12 mouse cellular contexts compared by ENCODE assay signal in the genomic region with DNA sequence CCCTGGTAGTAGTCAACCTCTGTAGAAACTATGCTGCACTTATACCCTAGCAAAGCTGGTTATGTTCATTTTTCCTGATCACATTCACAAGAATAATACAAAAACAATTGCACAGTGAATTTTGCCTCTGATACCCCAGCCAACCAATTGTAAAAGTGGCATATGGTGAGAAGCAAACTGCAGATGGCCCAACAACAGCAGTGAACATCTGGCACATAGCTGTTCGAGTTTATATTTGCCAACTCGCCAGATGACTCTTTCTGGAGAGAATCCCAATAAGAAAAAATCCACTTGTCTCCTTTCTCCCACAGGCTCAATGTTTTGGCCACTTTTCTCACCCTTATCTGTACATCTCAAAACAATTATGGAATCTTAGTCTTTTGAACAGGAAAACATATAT.
DNase-seq lines count a peak whose midpoint lies in the region; ATAC-seq and TF ChIP-seq lines count a peak whose summit lies in the region.
"Had no signal": no experiment of that assay in that cellular context is flagged by ENCODE, and none has a peak within 500 bp of the region (broad histone marks: within the 10 kb centered on the region; RNA-seq: fewer than 3 reads in every experiment).

No protein-coding gene starts in this region.

- H3K4me2 ChIP-seq in hindbrain, embryonic 14.5 days (replicated peaks), result no peak overlapping the region
- H3K4me2 ChIP-seq in hindbrain, embryonic 13.5 days, result no peak overlapping the region
- no peak overlapping the region for H3K4me2 ChIP-seq in liver, postnatal 0 days (ENCODE audit: low read depth, low read length)
- H3K4me2 ChIP-seq: heart, embryonic 12.5 days; liver, embryonic 11.5 days had no signal

- no peak for TF ChIP-seq CTCF in liver, postnatal 0 days (IDR thresholded peaks at IDR 0.05; ENCODE audit: low read depth)

- no peaks in the 10 kb centered on the region for H3K4me1 ChIP-seq in hindbrain, embryonic 14.5 days (replicated peaks; ENCODE audit: control insufficient read depth, insufficient read depth, low read length)
- H3K4me1 ChIP-seq in hindbrain, embryonic 13.5 days (replicated peaks), result no peaks in the 10 kb centered on the region
- no peaks in the 10 kb centered on the region for H3K4me1 ChIP-seq in liver, postnatal 0 days (ENCODE audit: insufficient read depth)

- H3K4me3 ChIP-seq in hindbrain, embryonic 14.5 days (replicated peaks; ENCODE audit: low read length), result no peak overlapping the region
- no peak overlapping the region for H3K4me3 ChIP-seq in hindbrain, embryonic 13.5 days
- no peak overlapping the region for H3K4me3 ChIP-seq in liver, postnatal 0 days (ENCODE audit: low read depth, low read length)
- H3K4me3 ChIP-seq: heart, embryonic 12.5 days had no signal

- no peaks in the 10 kb centered on the region for H3K36me3 ChIP-seq in hindbrain, embryonic 14.5 days (replicated peaks; ENCODE audit: control insufficient read depth, insufficient read depth)
- H3K36me3 ChIP-seq in hindbrain, embryonic 13.5 days, result no peaks in the 10 kb centered on the region
- H3K36me3 ChIP-seq in liver, postnatal 0 days (replicated peaks; ENCODE audit: insufficient read depth, low read length), result no peaks in the 10 kb centered on the region
- H3K36me3 ChIP-seq: heart, embryonic 12.5 days had no signal

- H3K9ac ChIP-seq in hindbrain, embryonic 14.5 days, result no peak overlapping the region
- no peak overlapping the region for H3K9ac ChIP-seq in hindbrain, embryonic 13.5 days
- H3K9ac ChIP-seq in liver, postnatal 0 days (replicated peaks), result no peak overlapping the region
- H3K9ac ChIP-seq: heart, embryonic 12.5 days had no signal

- peak; percentile 52 for DNase-seq in hindbrain, embryonic 14.5 days (ENCODE audit: low spot score)
- peak; percentile 4 for DNase-seq in NIH3T3 (ENCODE audit: low read depth)
- DNase-seq in brain, adult 2 months (ENCODE audit: low read depth, low spot score), result peak; percentile 74
- DNase-seq in layer of hippocampus, postnatal 10 days (ENCODE audit: low spot score in 2 of 2), result peak; percentile 12 to 29
- DNase-seq in urinary bladder, adult 2 months (ENCODE audit: low spot score), result no peak
- DNase-seq in liver, postnatal 0 days, result no peak
- DNase-seq in ovary, postnatal 14 days (ENCODE audit: low spot score), result no peak
- DNase-seq: kidney, postnatal 14 days had no signal

- TF ChIP-seq EP300 in liver, postnatal 0 days (IDR thresholded peaks at IDR 0.05; ENCODE audit: low read depth), result no peak

- no peaks in the 10 kb centered on the region for H3K27me3 ChIP-seq in hindbrain, embryonic 14.5 days (ENCODE audit: control insufficient read depth, insufficient read depth, low read length)
- no peaks in the 10 kb centered on the region for H3K27me3 ChIP-seq in hindbrain, embryonic 13.5 days
- H3K27me3 ChIP-seq in liver, postnatal 0 days (ENCODE audit: insufficient read depth, low read length), result no peaks in the 10 kb centered on the region
- H3K27me3 ChIP-seq: heart, embryonic 12.5 days had no signal

- H3K9me3 ChIP-seq in hindbrain, embryonic 14.5 days (ENCODE audit: control insufficient read depth, low read length), result no peaks in the 10 kb centered on the region
- H3K9me3 ChIP-seq in hindbrain, embryonic 13.5 days, result no peaks in the 10 kb centered on the region
- H3K9me3 ChIP-seq in liver, postnatal 0 days (ENCODE audit: low read length), result no peaks in the 10 kb centered on the region
- H3K9me3 ChIP-seq: heart, embryonic 12.5 days had no signal

- ATAC-seq in hindbrain, embryonic 14.5 days (ENCODE audit: low FRiP score), result no peak
- no peak for ATAC-seq in hindbrain, embryonic 13.5 days (ENCODE audit: low FRiP score)
- no peak for ATAC-seq in liver, postnatal 0 days

- 61% methylated on average over 2 of the region's 2 CpGs for WGBS in hindbrain, embryonic 14.5 days
- 50% methylated on average over 2 of the region's 2 CpGs for WGBS in hindbrain, embryonic 13.5 days
- 71% methylated on average over 2 of the region's 2 CpGs for WGBS in liver, postnatal 0 days (ENCODE audit: insufficient replicate concordance)

- no peak overlapping the region for H3K27ac ChIP-seq in hindbrain, embryonic 14.5 days
- no peak overlapping the region for H3K27ac ChIP-seq in hindbrain, embryonic 13.5 days
- no peak overlapping the region for H3K27ac ChIP-seq in liver, postnatal 0 days (ENCODE audit: low read depth)
- H3K27ac ChIP-seq: stomach, postnatal 0 days had no signal

Comparison
In these comparisons a context has a peak if more than half of its experiments do, and no peak if none do; other contexts are left out.
1. DNase-seq: peak in hindbrain, embryonic 14.5 days (single experiment), NIH3T3 (single experiment), brain, adult 2 months (single experiment) and layer of hippocampus, postnatal 10 days (2 of 2); none in urinary bladder, adult 2 months (single experiment), liver, postnatal 0 days (single experiment) and ovary, postnatal 14 days (single experiment).